Mouse (Mus musculus): ENCODE data around the gene Specc1.

DNA sequence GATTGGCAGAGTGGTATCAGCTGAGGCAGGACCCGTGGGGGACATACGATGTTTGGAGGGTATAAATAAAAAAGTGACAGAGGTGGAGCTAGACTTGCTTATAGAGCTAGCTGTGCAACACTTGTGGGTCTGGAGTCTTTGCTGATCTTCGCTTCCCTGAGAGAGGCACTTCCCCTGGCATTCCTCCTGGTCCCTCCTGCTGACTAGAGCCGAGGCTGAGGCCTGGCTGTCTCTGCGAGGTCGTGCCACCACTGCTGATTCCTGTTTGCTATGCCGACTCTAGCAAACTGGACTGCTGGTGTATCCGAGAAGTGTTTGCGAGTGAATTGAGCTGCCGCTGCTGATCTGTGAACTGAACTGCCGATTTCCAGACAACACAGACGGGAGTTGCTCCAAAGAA lies 43.5 kb downstream of the Specc1 start:
- TF ChIP-seq CTCF (IDR thresholded peaks at IDR 0.05; ENCODE audit: low read depth, low read length) (no peak), POLR2A (IDR thresholded peaks at IDR 0.05; ENCODE audit: borderline replicate concordance, low read depth, low read length) (no peak)
